Mouse (Mus musculus): ENCODE data around the gene 7530416G11Rik. TPM values are rescaled to one million over a fixed set of nuclear protein-coding genes. Genes with fewer than 3 reads are reported as not detected.

7530416G11Rik gene
- polyA plus RNA-seq, 1 experiment from 2014 or later: not detected

- no peaks in the 10 kb centered on the region for H3K36me3 ChIP-seq (ENCODE audit: control insufficient read depth, insufficient read depth)
- no peak overlapping the region for H3K4me2 ChIP-seq (ENCODE audit: low read length)
- H3K4me1 ChIP-seq (replicated peaks; ENCODE audit: control insufficient read depth, insufficient read depth, low read length): peaks cover 15% of the 10 kb centered on the region
- H3K4me3 ChIP-seq (replicated peaks; ENCODE audit: low read length): no peak overlapping the region
- 12% methylated on average over 12 of the region's 12 CpGs for WGBS
- no peaks in the 10 kb centered on the region for H3K9me3 ChIP-seq (ENCODE audit: control insufficient read depth, low read length)
- no peak overlapping the region for H3K9ac ChIP-seq (replicated peaks; ENCODE audit: low read depth, low read length)
- no peak overlapping the region for H3K27ac ChIP-seq (ENCODE audit: low read length)
- ATAC-seq: no peak
- no peaks in the 10 kb centered on the region for H3K27me3 ChIP-seq (replicated peaks; ENCODE audit: control insufficient read depth, insufficient read depth, low read length)
Measured at GRCm38 (mm10) chr15:85524404-85524950, 21.4 kb upstream of the 7530416G11Rik start.

GRCm38 (mm10) chr15:85523173-85523991 is 20.4 kb upstream of the 7530416G11Rik start:
- ATAC-seq: peak; percentile 73
- Histone ChIP-seq H3K4me1 (replicated peaks; ENCODE audit: control insufficient read depth, insufficient read depth, low read length) (peaks cover 15% of the 10 kb centered on the region), H3K27me3 (replicated peaks; ENCODE audit: control insufficient read depth, insufficient read depth, low read length) (no peaks in the 10 kb centered on the region), H3K9ac (replicated peaks; ENCODE audit: low read depth, low read length) (no peak overlapping the region), H3K9me3 (ENCODE audit: control insufficient read depth, low read length) (no peaks in the 10 kb centered on the region), H3K4me2 (ENCODE audit: low read length) (peak overlapping the region; percentile 26; the same call in 1 of the 2 replicates), H3K36me3 (ENCODE audit: control insufficient read depth, insufficient read depth) (no peaks in the 10 kb centered on the region), H3K27ac (ENCODE audit: low read length) (no peak overlapping the region), H3K4me3 (replicated peaks; ENCODE audit: low read length) (no peak overlapping the region)
- 6% methylated on average over 14 of the region's 14 CpGs for WGBS

- WGBS: 63% methylated on average over 4 of the region's 4 CpGs
- no peak overlapping the region for H3K4me2 ChIP-seq (ENCODE audit: low read length)
- no peaks in the 10 kb centered on the region for H3K36me3 ChIP-seq (ENCODE audit: control insufficient read depth, insufficient read depth)
- no peak overlapping the region for H3K9ac ChIP-seq (replicated peaks; ENCODE audit: low read depth, low read length)
- no peaks in the 10 kb centered on the region for H3K9me3 ChIP-seq (ENCODE audit: control insufficient read depth, low read length)
- no peak overlapping the region for H3K27ac ChIP-seq (ENCODE audit: low read length)
- peaks cover 13% of the 10 kb centered on the region for H3K4me1 ChIP-seq (replicated peaks; ENCODE audit: control insufficient read depth, insufficient read depth, low read length)
- ATAC-seq: no peak
- no peaks in the 10 kb centered on the region for H3K27me3 ChIP-seq (replicated peaks; ENCODE audit: control insufficient read depth, insufficient read depth, low read length)
- no peak overlapping the region for H3K4me3 ChIP-seq (replicated peaks; ENCODE audit: low read length)
Measured at GRCm38 (mm10) chr15:85519438-85519837, 16.4 kb upstream of the 7530416G11Rik start.

GRCm38 (mm10) chr15:85507370-85508014 is 4.5 kb upstream of the 7530416G11Rik start:
- Histone ChIP-seq H3K27ac (ENCODE audit: low read length) (0 out of 2 replicates have a peak overlapping the region, but pooled peaks have one; percentile 5), H3K27me3 (replicated peaks; ENCODE audit: control insufficient read depth, insufficient read depth, low read length) (no peaks in the 10 kb centered on the region), H3K9ac (replicated peaks; ENCODE audit: low read depth, low read length) (peak overlapping the region; percentile 43), H3K4me2 (ENCODE audit: low read length) (no peak overlapping the region), H3K4me1 (replicated peaks; ENCODE audit: control insufficient read depth, insufficient read depth, low read length) (peaks cover 16% of the 10 kb centered on the region), H3K4me3 (replicated peaks; ENCODE audit: low read length) (no peak overlapping the region), H3K36me3 (ENCODE audit: control insufficient read depth, insufficient read depth) (no peaks in the 10 kb centered on the region), H3K9me3 (ENCODE audit: control insufficient read depth, low read length) (no peaks in the 10 kb centered on the region)
- WGBS: 8% methylated on average over 32 of the region's 32 CpGs
- peak; percentile 23; the same call in 1 of the 2 replicates for ATAC-seq

GRCm38 (mm10) chr15:85506680-85507079 is 3.7 kb upstream of the 7530416G11Rik start:
- WGBS: 95% methylated on average over 1 of the region's 1 CpGs
- Histone ChIP-seq H3K9ac (replicated peaks; ENCODE audit: low read depth, low read length) (no peak overlapping the region), H3K9me3 (ENCODE audit: control insufficient read depth, low read length) (no peaks in the 10 kb centered on the region), H3K4me2 (ENCODE audit: low read length) (no peak overlapping the region), H3K27me3 (replicated peaks; ENCODE audit: control insufficient read depth, insufficient read depth, low read length) (no peaks in the 10 kb centered on the region), H3K4me3 (replicated peaks; ENCODE audit: low read length) (no peak overlapping the region), H3K4me1 (replicated peaks; ENCODE audit: control insufficient read depth, insufficient read depth, low read length) (peaks cover 16% of the 10 kb centered on the region), H3K36me3 (ENCODE audit: control insufficient read depth, insufficient read depth) (no peaks in the 10 kb centered on the region), H3K27ac (ENCODE audit: low read length) (no peak overlapping the region)
- no peak for ATAC-seq

- Histone ChIP-seq H3K27ac (ENCODE audit: low read length) (peak overlapping the region; percentile 66), H3K4me1 (replicated peaks; ENCODE audit: control insufficient read depth, insufficient read depth, low read length) (peaks cover 16% of the 10 kb centered on the region), H3K4me2 (ENCODE audit: low read length) (no peak overlapping the region), H3K9me3 (ENCODE audit: control insufficient read depth, low read length) (no peaks in the 10 kb centered on the region), H3K36me3 (ENCODE audit: control insufficient read depth, insufficient read depth) (no peaks in the 10 kb centered on the region), H3K27me3 (replicated peaks; ENCODE audit: control insufficient read depth, insufficient read depth, low read length) (no peaks in the 10 kb centered on the region), H3K9ac (replicated peaks; ENCODE audit: low read depth, low read length) (peak overlapping the region; percentile 29; the same call in 1 of the 2 replicates), H3K4me3 (replicated peaks; ENCODE audit: low read length) (no peak overlapping the region)
- WGBS: 38% methylated on average over 14 of the region's 14 CpGs
- ATAC-seq: peak; percentile 75
Measured at GRCm38 (mm10) chr15:85505118-85505925, 2.3 kb upstream of the 7530416G11Rik start.

- H3K4me1 ChIP-seq (replicated peaks; ENCODE audit: control insufficient read depth, insufficient read depth, low read length): peaks cover 25% of the 10 kb centered on the region
- H3K9ac ChIP-seq (replicated peaks; ENCODE audit: low read depth, low read length): no peak overlapping the region
- H3K27me3 ChIP-seq (replicated peaks; ENCODE audit: control insufficient read depth, insufficient read depth, low read length): no peaks in the 10 kb centered on the region
- H3K4me2 ChIP-seq (ENCODE audit: low read length): no peak overlapping the region
- H3K27ac ChIP-seq (ENCODE audit: low read length): no peak overlapping the region
- H3K9me3 ChIP-seq (ENCODE audit: control insufficient read depth, low read length): no peaks in the 10 kb centered on the region
- WGBS: 86% methylated on average over 10 of the region's 10 CpGs
- no peak for ATAC-seq
- no peaks in the 10 kb centered on the region for H3K36me3 ChIP-seq (ENCODE audit: control insufficient read depth, insufficient read depth)
- no peak overlapping the region for H3K4me3 ChIP-seq (replicated peaks; ENCODE audit: low read length)
Measured at GRCm38 (mm10) chr15:85500267-85500666, 2.8 kb downstream of the 7530416G11Rik start.

GRCm38 (mm10) chr15:85497981-85498475 is 5.0 kb downstream of the 7530416G11Rik start:
- no peaks in the 10 kb centered on the region for H3K27me3 ChIP-seq (replicated peaks; ENCODE audit: control insufficient read depth, insufficient read depth, low read length)
- WGBS: 5% methylated on average over 10 of the region's 10 CpGs
- H3K9ac ChIP-seq (replicated peaks; ENCODE audit: low read depth, low read length): no peak overlapping the region
- H3K4me2 ChIP-seq (ENCODE audit: low read length): no peak overlapping the region
- H3K4me3 ChIP-seq (replicated peaks; ENCODE audit: low read length): no peak overlapping the region
- no peaks in the 10 kb centered on the region for H3K36me3 ChIP-seq (ENCODE audit: control insufficient read depth, insufficient read depth)
- H3K4me1 ChIP-seq (replicated peaks; ENCODE audit: control insufficient read depth, insufficient read depth, low read length): peaks cover 44% of the 10 kb centered on the region
- peak overlapping the region; percentile 66 for H3K27ac ChIP-seq (ENCODE audit: low read length)
- peak; percentile 41 for ATAC-seq
- no peaks in the 10 kb centered on the region for H3K9me3 ChIP-seq (ENCODE audit: control insufficient read depth, low read length)

Measured in forebrain, embryonic 16.5 days (tissue).